Mouse (Mus musculus) kidney, adult 2 months (tissue): ENCODE measurements around the gene Ddx21.

Source experiments
- CTCF ChIP-seq: fragments of 200-500 bp; conservative IDR thresholded peaks from 2 replicates; pipeline ENCODE4 v1.5.1; 2011; ENCODE audit warnings: low read depth, mild to moderate bottlenecking, control low read depth, low read length, moderate library complexity, mixed read lengths; ENCODE audit not compliant: insufficient read depth, insufficient read length
- POLR2A ChIP-seq: fragments of 200-500 bp; IDR thresholded peaks from one replicate; pipeline ENCODE4 v1.6.1; 2011; ENCODE audit warnings: low read depth, low read length, control low read depth

GRCm38 (mm10) chr10:62650881-62651810 is 49.1 kb upstream of the Ddx21 start, which contains the start of gene Ddx50:
- TF ChIP-seq CTCF = no peak
- no peak for TF ChIP-seq POLR2A
